Mouse (Mus musculus): ENCODE results near the gene Ubqln4. TPM values are rescaled to one million over a fixed set of nuclear protein-coding genes. Genes with fewer than 3 reads are reported as not detected.
"Not testable (repeated sequence)": the region's sequence is repeated elsewhere in the genome, so short reads cannot be mapped to it uniquely, and the experiment has no call there.

Gene Ubqln4
- polyA plus RNA-seq, 1 experiment from 2014 or later: 61.6 TPM

DNA sequence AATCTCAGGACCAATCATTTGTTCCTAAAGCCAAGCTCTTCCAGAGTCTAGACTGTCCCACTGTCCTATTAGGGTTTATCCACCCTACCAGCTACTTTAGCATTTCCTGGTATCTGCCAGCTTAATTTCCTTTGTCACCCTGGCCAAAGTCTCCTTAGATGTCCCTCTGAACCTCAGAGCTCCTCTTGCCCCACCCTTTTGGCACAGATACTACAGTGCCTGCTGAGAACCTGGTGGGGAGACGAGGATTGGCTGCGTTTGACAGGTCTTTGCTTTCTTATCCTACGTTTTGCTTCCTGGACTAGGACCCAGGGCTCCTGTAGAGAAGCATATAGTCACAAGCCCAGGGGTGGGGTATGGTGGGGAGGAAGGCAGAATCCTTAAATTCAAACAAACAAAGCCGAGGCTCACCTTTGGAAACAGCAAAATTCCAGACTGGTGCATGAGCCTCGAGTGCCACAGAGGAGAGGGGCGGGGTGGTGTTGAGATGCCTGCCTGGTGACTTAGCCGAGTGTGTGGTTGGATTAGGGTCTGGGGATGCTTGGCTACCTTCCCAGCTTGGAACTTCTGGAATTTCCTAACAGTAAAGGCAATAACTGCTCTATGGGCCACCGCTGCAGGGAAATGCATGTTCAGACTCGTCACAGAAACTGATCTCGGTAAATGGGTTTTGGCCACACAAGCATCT lies 40.5 kb downstream of the Ubqln4 start:
- H3K36me3 ChIP-seq: peaks cover 10% of the 10 kb centered on the region; the same call in 1 of the 2 replicates
- 74% methylated on average over 10 of the region's 10 CpGs for WGBS

DNA sequence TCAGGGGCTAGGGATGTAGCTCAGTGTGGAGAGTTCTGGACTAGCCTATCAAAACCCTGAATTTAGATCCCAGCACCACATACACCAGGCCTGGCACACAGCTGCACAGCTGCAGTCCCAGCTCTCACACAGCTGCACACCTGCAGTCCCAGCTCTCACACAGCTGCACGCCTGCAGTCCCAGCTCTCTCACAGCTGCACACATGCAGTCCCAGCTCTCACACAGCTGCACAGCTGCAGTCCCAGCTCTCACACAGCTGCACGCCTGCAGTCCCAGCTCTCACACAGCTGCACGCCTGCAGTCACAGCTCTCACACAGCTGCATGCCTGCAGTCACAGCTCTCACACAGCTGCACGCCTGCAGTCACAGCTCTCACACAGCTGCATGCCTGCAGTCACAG lies 43.0 kb downstream of the Ubqln4 start:
- not testable (repeated sequence) for H3K4me2 ChIP-seq (replicated peaks); H3K9me3 ChIP-seq; ATAC-seq (ENCODE audit: low FRiP score, low read depth); H3K27me3 ChIP-seq (replicated peaks); H3K36me3 ChIP-seq; H3K4me3 ChIP-seq; H3K9ac ChIP-seq; H3K27ac ChIP-seq; H3K4me1 ChIP-seq
- WGBS: 89% methylated on average over 4 of the region's 4 CpGs

More for the DNA sequence above, 40.5 kb downstream of the Ubqln4 start:
- no peaks in the 10 kb centered on the region for H3K27me3 ChIP-seq (replicated peaks)
- H3K9me3 ChIP-seq: no peaks in the 10 kb centered on the region
- no peak for ATAC-seq (ENCODE audit: low FRiP score, low read depth)
- no peak overlapping the region for H3K9ac ChIP-seq
- no peaks in the 10 kb centered on the region for H3K4me1 ChIP-seq
- no peak overlapping the region for H3K27ac ChIP-seq
- no peak overlapping the region for H3K4me2 ChIP-seq (replicated peaks)
- no peak overlapping the region for H3K4me3 ChIP-seq

DNA sequence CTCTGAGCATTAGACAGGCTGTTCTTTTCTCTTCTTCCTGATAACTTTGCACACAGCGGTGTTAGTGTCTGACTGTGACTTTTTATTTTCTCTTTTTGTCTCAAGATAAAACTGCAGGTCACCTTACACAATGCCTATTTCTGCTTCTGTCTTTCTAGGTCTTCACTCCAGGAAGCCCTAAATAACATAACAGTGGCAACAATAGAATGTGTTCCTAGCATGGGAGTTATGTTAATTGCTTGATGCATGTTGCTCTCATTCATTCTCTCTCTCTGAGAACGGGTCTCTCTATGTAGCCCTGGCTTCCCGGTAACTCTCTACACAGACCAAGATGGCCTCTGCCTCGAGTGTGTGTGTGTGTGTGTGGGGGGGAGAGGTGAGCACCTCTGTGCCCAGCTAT lies 48.9 kb downstream of the Ubqln4 start:
- H3K4me3 ChIP-seq: no peak overlapping the region
- ATAC-seq (ENCODE audit: low FRiP score, low read depth): no peak
- H3K36me3 ChIP-seq: no peaks in the 10 kb centered on the region
- no peak overlapping the region for H3K27ac ChIP-seq
- WGBS: 63% methylated on average over 4 of the region's 4 CpGs
- H3K9me3 ChIP-seq: no peaks in the 10 kb centered on the region
- H3K4me1 ChIP-seq: peaks cover 4% of the 10 kb centered on the region; the same call in 1 of the 2 replicates
- no peak overlapping the region for H3K4me2 ChIP-seq (replicated peaks)
- no peaks in the 10 kb centered on the region for H3K27me3 ChIP-seq (replicated peaks)
- no peak overlapping the region for H3K9ac ChIP-seq

DNA sequence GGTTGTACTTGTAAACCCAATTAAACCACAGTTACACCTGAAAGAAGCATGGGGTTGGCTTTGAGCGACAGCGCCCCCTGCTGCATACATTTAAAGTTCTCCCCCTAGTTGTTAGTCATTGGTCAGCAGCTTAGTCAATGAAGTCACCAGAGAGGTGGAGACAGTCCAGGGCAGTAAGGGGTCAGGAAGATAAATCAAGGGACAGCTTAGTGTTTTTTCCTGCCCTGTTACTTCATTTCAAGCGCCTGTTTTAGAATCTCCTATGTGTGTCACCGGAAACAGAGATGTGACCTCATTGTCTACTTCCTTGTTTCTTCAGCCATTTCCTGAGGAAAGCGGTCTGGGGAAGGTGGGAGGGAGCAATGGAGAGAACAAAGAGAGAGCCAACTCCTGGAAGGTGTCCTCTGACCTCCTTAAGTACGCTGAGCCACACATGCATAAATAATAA lies 50.2 kb downstream of the Ubqln4 start:
- Histone ChIP-seq H3K4me3 (no peak overlapping the region), H3K9me3 (no peaks in the 10 kb centered on the region), H3K4me2 (replicated peaks) (no peak overlapping the region), H3K4me1 (peaks cover 10% of the 10 kb centered on the region), H3K36me3 (no peaks in the 10 kb centered on the region), H3K27ac (no peak overlapping the region), H3K9ac (no peak overlapping the region), H3K27me3 (replicated peaks) (no peaks in the 10 kb centered on the region)
- WGBS: 26% methylated on average over 6 of the region's 6 CpGs
- ATAC-seq (ENCODE audit: low FRiP score, low read depth): no peak

DNA sequence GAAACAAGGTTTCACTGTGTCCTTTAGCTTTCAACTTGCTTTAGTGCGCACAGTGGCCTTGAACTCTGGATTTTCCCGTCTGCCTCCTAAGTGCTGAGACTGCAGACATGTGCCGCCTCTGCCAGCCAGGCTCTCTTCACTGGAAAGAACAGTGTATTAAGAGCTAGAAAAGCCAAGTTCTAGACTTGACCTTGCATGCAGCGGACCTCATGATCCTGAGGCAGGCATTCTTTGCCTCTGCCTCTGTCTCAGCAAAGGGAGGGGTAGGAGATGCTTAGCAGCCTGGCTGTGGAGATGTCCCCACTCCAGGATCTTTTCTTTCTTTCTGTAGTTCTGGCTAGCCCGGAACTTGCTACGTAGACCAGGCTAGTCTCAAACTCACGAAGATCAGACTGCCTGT lies 51.3 kb downstream of the Ubqln4 start:
- 92% methylated on average over 7 of the region's 7 CpGs for WGBS
- Histone ChIP-seq H3K36me3 (no peaks in the 10 kb centered on the region), H3K4me1 (peaks cover 10% of the 10 kb centered on the region), H3K4me2 (replicated peaks) (no peak overlapping the region), H3K9me3 (no peaks in the 10 kb centered on the region), H3K4me3 (no peak overlapping the region), H3K27ac (no peak overlapping the region), H3K27me3 (replicated peaks) (no peaks in the 10 kb centered on the region), H3K9ac (no peak overlapping the region)
- no peak for ATAC-seq (ENCODE audit: low FRiP score, low read depth)

DNA sequence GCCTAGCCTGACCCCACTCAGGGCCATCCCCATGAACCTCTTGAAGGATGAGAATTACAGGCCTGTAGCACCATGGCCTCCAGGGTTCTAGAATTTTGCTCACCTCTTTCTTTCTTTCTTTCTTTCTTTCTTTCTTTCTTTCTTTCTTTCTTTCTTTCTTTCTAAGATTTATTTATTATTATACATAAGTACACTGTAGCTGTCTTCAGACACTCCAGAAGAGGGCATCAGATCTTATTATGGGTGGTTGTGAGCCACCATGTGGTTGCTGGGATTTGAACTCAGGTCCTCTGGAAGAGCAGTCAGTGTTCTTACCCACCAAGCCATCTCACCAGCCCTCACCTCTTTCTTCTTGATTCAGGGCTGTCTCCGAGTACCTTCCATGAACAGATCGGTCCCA lies 52.1 kb downstream of the Ubqln4 start, which contains the start of gene Arhgef2:
Gene Arhgef2 (plus strand): TSS at position 301 of the 400 bp plus-strand sequence.
- peak within 1 kb of the TSS; percentile 63 for H3K4me2 ChIP-seq (replicated peaks)
- not testable (repeated sequence) for H3K27ac ChIP-seq; H3K36me3 ChIP-seq; H3K4me3 ChIP-seq; ATAC-seq (ENCODE audit: low FRiP score, low read depth); H3K27me3 ChIP-seq (replicated peaks); H3K9me3 ChIP-seq
- H3K9ac ChIP-seq: peak within 1 kb of the TSS; percentile 39
- 93% methylated on average over 2 of the region's 2 CpGs for WGBS
- H3K4me1 ChIP-seq: peaks cover 10% of the 10 kb centered on the region

DNA sequence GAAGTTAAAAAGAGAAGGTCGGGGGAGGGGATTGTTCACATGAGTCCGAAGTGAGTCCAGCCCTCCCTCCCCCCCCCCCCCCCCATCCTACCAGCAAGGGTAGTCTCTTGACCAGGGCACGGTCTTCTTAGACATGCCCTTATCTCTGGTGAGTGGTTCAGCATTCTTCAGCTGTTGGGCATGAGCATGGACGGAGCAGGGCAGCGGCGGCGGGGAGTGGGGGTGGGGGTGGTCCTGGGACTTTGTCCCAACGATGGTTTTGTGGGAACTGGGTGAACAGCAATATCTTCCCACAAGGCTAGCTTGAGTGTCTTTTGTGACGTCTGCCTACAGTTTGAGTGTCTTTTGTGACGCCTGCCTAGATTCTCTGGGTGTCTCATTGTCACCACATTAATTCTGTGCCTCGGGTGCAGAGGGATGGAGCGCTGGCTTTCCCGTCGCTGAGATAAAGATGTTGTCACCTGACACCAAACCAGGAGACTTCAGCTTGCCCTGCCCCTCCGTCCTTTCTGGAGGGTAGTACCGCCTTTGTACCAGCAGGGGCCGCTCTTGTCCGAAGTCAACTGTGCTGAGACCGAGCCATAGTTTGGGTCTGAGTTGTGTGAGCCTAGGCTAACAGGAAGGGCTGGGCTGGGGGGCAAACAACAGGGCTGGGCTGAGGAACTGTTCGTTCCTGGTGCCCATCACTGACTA lies 53.7 kb downstream of the Ubqln4 start:
- H3K4me3 ChIP-seq: peak overlapping the region; percentile 18
- H3K36me3 ChIP-seq: no peaks in the 10 kb centered on the region
- H3K9ac ChIP-seq: peak overlapping the region; percentile 39
- H3K4me1 ChIP-seq: peaks cover 10% of the 10 kb centered on the region
- no peak overlapping the region for H3K27ac ChIP-seq
- no peaks in the 10 kb centered on the region for H3K9me3 ChIP-seq
- peak; percentile 88 for ATAC-seq (ENCODE audit: low FRiP score, low read depth)
- WGBS: 1% methylated on average over 20 of the region's 20 CpGs
- H3K4me2 ChIP-seq (replicated peaks): peak overlapping the region; percentile 63
- no peaks in the 10 kb centered on the region for H3K27me3 ChIP-seq (replicated peaks)

DNA sequence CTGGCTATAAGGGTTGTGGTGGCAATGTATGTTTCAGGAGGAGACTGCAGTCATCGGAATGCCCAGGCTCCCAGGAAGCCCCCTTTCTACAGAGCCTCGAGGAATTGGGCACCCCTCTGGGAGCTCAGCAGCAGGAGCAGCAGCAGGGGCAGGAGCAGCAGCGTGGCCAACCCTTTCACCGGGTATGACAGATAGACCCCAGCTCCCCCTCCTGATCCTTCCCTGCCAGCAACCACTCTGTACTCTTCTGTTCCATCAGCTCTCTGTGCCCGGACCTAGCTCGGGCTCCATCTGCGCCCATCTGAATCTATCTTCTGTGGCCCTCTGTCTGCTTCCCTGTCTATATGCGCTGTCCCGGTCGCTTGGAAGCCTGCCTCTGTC lies 54.2 kb downstream of the Ubqln4 start:
- peak; percentile 69 for ATAC-seq (ENCODE audit: low FRiP score, low read depth)
- Histone ChIP-seq H3K4me2 (replicated peaks) (peak overlapping the region; percentile 63), H3K9me3 (no peaks in the 10 kb centered on the region), H3K9ac (peak overlapping the region; percentile 29), H3K27ac (no peak overlapping the region), H3K4me1 (peaks cover 10% of the 10 kb centered on the region), H3K4me3 (0 out of 2 replicates have a peak overlapping the region, but pooled peaks have one; percentile 18), H3K27me3 (replicated peaks) (no peaks in the 10 kb centered on the region), H3K36me3 (no peaks in the 10 kb centered on the region)
- 21% methylated on average over 10 of the region's 10 CpGs for WGBS

DNA sequence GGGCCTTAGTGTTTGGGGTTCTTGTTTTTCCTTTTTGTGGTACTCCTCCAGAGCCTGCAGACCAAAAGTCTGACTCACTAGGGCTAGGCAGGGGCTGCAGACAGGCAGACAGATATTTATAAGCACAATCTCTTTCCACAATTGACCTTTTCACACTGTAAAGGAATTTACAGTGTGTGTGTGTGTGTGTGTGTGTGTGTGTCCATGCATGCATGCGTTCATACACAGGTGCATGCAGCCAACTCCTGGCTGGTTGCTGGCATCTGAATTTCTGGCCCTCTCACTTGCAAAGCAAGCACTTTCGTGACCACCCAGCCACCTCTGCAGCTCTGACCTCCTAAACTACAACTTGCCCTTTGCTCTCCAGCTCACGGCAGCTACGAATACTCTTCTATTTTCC lies 55.5 kb downstream of the Ubqln4 start:
- Histone ChIP-seq H3K27me3 (replicated peaks) (no peaks in the 10 kb centered on the region), H3K4me2 (replicated peaks) (no peak overlapping the region), H3K4me1 (peaks cover 10% of the 10 kb centered on the region), H3K36me3 (no peaks in the 10 kb centered on the region), H3K27ac (no peak overlapping the region), H3K9me3 (no peaks in the 10 kb centered on the region), H3K4me3 (no peak overlapping the region), H3K9ac (no peak overlapping the region)
- 75% methylated on average over 4 of the region's 4 CpGs for WGBS
- no peak for ATAC-seq (ENCODE audit: low FRiP score, low read depth)

DNA sequence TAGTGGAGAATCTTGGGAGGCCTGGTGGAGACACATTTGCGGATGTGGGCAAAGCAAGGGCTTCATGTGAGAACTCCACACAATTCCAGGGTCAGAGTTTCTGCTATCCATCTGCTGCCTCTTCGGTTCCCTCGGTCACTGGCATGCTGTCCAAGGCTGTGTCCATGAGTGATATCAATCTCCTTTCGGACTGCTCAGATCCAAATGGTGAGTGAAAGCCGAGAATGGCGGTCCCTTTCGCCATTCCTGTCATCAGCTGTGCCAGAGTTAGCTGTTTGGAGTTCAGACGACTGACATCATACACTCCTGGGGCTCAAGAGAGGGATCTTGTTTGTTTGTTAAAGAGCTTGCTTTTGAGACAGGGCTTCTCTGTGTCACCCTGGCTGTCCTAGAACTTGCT lies 60.9 kb downstream of the Ubqln4 start:
- Histone ChIP-seq H3K9ac (no peak overlapping the region), H3K27me3 (replicated peaks) (no peaks in the 10 kb centered on the region), H3K4me2 (replicated peaks) (no peak overlapping the region), H3K27ac (no peak overlapping the region), H3K4me3 (no peak overlapping the region), H3K9me3 (no peaks in the 10 kb centered on the region), H3K4me1 (peaks cover 10% of the 10 kb centered on the region; the same call in 1 of the 2 replicates), H3K36me3 (no peaks in the 10 kb centered on the region)
- WGBS: 81% methylated on average over 8 of the region's 8 CpGs
- ATAC-seq (ENCODE audit: low FRiP score, low read depth): no peak

DNA sequence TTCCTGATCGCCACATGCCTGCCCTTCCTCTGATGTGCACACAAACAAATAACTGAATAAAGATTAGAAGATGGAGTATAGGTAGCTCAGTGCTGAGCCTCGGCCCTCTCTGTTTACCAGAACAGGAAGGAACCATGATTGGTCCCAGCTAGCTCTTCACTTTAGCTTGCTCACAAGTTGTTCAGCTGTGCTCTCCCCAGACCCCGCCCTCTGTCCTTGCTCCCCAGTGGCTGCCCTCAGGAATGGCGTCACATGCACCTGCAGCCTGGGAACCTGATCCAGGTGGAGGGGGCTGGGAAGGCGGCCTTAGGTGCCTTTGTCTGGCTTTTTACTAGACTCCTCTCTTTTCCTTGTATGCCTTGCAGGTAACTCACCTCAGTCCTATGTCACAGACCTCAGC lies 61.6 kb downstream of the Ubqln4 start:
- H3K9ac ChIP-seq: no peak overlapping the region
- no peaks in the 10 kb centered on the region for H3K27me3 ChIP-seq (replicated peaks)
- peaks cover 10% of the 10 kb centered on the region; the same call in 1 of the 2 replicates for H3K4me1 ChIP-seq
- H3K36me3 ChIP-seq: no peaks in the 10 kb centered on the region
- no peak overlapping the region for H3K27ac ChIP-seq
- WGBS: 71% methylated on average over 5 of the region's 5 CpGs
- no peak overlapping the region for H3K4me2 ChIP-seq (replicated peaks)
- ATAC-seq (ENCODE audit: low FRiP score, low read depth): no peak
- no peak overlapping the region for H3K4me3 ChIP-seq
- no peaks in the 10 kb centered on the region for H3K9me3 ChIP-seq

DNA sequence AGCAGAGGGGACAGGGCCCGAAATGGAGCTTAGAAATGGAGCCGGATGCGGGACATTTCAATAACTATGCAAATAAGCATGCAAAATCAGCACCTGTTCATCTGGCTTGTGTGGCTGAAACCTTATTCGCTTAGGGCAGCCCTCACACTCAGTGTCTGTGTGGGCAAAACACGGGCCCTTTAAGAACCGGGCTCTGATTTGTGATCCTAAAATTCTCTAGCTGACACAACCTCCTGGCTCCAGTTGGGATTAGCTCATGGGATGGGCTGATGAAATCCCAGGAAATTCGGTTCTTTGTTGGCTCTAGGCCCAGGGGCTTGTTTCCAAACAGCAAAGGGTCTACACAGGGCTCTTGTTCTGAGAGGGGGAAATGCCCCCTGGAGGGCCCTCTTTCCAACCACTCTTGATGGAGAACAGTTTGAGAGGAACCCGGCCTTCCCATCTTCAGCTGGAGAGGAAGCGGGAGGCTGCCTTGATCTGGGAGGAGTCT lies 62.4 kb downstream of the Ubqln4 start:
- peaks cover 18% of the 10 kb centered on the region for H3K4me1 ChIP-seq
- WGBS: 49% methylated on average over 9 of the region's 9 CpGs
- H3K27me3 ChIP-seq (replicated peaks): no peaks in the 10 kb centered on the region
- no peak overlapping the region for H3K4me2 ChIP-seq (replicated peaks)
- no peaks in the 10 kb centered on the region for H3K36me3 ChIP-seq
- no peak overlapping the region for H3K9ac ChIP-seq
- H3K9me3 ChIP-seq: no peaks in the 10 kb centered on the region
- H3K27ac ChIP-seq: no peak overlapping the region
- no peak for ATAC-seq (ENCODE audit: low FRiP score, low read depth)
- H3K4me3 ChIP-seq: no peak overlapping the region

Data from neural tube, embryonic 12.5 days (tissue).